Mouse (Mus musculus) monocyte, adult 2 months (primary cell): ENCODE results near the gene Rps29.
A peak's percentile ranks its signal among the peaks of the same experiment; 100 is the strongest.
"Not testable (repeated sequence)": the region's sequence is repeated elsewhere in the genome, so short reads cannot be mapped to it uniquely, and the experiment has no call there.

Experiments used
- DNase-seq, 2 experiments: peaks; one replicate each; pipeline ENCODE4 v3.0.0; 2022; ENCODE audit warnings: low spot score in 2 of 2, low read depth in 1 of 2

The Rps29 gene

DNA sequence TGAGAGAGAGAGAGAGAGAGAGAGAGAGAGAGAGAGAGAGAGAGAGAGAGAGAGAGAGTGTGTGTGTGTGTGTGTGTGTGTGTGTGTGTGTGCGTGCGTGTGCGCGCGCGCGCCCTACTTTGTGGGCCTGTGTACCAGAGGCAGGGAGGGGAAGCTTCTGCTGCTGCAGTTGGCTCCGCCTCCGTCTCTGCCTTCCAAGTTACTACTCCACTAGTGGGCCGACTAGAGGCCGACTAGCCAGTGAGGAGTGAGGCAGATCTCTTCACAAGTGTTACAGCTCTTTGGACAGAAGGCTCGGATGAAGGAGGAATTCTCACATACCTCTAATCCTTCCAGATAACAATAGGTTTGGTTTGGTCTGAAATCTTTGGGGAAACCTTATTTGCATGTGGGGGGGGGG is 20.4 kb upstream of the Rps29 start:
- no peak for DNase-seq

DNA sequence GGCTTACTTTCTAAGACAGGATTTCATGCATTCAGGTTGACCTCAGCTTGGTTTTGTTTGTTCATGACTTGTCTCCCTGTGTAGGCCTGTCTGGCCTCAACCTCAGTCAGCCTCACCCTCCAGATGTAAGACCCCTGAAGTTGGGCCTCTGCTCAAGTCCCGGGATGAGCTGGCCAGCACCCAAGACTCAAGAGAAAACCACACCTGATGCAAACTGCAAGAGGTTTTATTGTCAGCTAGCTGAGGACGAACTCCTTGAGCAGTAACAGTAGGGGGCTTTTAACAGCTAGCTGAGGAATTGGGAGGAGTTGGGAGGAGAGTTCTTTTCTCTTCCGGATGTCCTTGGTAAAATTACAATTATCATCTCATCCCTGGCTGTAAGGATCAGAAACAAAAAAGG is 18.5 kb upstream of the Rps29 start:
- no peak for DNase-seq

DNA sequence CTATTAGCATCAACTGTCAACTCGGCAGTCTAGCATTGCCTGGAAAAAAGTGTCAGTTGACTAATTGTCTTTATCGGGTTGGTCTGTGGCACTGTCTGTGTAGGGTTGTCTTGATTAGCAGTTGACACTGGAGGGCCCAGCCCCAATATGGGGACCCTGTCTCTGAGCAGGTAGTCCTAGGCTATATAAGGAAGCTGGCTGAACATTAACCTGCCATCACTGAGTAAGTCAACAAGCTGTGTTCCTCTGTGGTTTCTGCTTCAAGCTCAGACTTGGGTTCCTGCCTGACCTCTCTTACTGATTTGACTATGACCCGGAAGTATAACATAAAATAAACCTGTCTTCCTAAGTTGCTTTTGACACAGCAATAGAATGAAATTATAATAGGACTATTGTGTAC is 17.0 kb upstream of the Rps29 start:
- no peak for DNase-seq

DNA sequence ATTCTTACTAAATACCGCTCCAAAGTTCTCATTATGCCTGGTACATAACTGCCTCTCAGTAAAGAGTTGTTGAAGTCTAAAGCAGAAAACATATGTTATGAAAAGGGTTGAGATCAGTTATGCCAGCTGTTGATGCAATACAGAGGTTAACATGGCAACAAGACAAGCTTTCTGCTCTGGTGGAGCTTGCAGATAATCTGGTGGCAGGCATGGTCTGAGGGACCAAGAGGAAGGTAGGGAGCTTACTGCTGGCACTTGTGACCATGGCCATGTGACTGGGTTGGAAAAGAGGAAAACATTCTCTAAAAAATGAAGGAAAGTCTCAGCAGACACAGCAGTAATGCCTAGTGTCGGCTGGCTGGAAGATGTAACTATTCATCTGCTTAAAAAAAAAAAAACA is 12.3 kb upstream of the Rps29 start:
- DNase-seq: no peak

DNA sequence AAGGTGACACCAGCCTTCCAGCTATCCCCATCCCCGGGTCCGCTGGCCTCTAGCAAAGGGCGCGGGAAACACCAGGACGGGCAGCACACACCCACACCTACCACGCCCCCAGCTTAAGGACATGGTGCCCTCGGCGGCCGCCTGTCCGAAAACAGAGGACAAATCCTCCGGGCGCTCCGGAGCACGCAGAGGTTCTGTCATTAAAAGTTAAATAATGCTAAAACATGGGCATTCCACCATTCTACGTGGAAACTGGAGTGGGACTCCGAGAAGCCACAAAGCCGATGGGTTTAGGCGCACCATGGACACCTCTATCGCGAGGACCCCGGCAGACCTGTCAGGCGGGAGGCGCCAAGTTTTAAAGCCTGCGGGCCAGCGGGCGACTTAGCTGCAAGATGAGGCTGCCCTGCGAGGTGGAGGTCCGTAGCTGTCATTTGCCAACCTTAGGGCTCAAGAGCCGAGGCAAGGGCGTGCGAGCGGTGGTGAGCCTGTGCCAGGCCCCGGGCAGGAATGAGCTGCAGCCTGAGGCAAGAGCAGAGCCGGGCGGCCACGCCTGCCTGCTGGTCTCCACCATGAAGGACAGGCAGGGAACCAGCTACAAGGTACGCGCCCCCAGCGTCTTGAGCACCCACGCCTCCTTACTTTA is 9.6 kb upstream of the Rps29 start, which contains the start of gene Lrr1:
Gene Lrr1 (plus strand): TSS at position 354 of the 646 bp plus-strand sequence.
- peak; percentile 71 to 86 for DNase-seq

DNA sequence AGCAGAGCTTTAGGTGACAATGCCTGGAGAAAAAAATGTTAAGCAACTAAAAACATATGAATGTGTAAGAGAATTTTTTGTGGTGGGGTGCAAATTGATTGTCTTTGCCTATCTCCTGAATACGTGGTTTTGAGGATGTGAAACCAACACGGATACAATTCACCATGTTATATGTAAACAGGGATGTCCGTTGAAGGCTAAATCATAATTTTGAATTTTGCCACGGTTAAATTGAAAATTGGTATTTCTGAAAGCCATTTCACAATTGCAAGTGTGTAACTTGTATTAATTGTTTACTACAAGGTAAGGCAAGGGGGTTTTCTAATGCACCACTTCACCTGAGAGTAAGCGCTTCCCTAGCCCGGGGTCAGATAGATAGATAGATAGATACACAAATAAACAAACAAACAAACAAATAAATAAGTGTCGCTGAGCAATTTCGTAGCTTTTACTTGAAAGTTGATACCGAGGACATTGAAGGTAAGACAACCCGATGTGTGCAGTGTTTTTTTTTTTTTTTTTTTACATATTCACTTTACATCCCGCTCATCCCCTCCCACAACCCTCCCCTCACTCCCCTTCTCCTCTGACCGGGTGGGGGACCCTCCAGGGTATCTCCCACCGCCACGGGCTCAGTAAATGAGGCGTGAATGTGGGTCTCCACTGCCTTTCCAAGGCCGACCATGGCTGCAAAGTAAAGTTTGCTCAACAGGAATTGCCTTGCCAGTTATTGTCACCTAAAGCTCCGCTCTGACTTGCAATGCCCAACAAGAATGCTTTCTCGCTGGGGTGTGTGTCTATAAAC is 8.9 kb upstream of the Rps29 start:
- DNase-seq: no peak

DNA sequence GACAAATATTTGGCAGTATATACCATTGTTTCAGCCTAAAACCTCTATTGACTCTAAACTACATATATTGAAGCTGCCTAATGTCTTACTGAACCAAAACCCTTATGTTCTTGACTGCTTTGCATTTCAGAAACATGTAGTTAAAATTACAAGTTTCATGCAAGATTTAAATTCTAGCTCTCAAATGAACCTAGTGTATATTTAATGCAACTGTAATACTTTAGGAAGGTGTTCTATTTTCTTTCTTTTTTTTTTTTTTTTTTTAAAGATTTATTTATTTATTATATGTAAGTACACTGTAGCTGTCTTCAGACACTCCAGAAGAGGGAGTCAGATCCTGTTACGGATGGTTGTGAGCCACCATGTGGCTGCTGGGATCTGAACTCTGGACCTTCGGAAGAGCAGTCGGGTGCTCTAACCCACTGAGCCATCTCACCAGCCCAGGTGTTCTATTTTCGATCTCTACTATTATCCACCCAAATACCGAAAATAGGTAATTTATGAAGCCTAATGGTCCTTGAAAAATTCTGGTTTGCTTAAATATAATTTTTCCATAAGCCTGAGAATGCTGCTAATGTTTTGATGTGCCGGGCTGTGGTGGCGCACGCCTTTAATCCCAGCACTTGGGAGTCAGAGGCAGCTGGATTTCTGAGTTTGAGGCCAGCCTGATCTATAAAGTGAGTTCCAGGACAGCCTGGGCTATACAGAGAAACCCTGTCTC is 8.0 kb upstream of the Rps29 start:
- not testable (repeated sequence) for DNase-seq

DNA sequence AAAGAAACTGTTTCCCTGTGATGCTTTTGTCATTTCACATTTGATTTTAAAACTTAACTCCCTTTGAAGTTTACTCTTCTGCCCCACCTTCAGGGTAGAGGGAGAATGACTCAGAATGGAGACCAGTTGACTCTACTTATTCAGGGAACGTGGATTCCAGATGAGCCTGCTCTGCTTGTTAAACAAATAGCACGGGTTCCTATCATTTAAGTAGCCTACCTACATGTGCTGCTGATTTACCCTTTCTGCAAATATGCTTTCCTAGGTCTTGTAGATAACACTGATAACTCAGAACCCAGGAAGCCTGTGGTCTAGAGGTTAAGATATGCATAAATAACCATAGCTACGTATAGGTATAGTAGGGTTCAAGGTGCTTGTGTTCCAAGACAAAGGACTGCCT is 5.9 kb upstream of the Rps29 start:
- no peak for DNase-seq

DNA sequence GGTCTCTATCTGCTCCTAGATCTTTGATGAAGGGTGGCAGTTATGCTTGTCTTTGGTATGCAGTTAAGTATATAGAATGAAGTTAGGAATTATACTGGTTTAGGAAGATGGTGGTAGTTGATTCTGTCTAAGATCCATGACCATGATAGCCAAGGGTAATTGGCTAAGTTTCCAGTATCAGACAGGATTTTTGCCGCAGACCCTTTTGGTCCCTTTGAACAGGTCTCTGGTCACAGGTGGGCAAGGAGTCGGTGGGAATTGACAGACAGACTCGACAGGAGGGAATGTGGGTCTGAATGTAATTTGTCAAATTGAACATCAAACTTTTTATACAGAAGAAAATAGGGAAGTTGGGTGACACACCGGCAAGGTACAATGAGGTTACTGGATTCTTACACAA is 4.6 kb upstream of the Rps29 start:
- not testable (repeated sequence) for DNase-seq

DNA sequence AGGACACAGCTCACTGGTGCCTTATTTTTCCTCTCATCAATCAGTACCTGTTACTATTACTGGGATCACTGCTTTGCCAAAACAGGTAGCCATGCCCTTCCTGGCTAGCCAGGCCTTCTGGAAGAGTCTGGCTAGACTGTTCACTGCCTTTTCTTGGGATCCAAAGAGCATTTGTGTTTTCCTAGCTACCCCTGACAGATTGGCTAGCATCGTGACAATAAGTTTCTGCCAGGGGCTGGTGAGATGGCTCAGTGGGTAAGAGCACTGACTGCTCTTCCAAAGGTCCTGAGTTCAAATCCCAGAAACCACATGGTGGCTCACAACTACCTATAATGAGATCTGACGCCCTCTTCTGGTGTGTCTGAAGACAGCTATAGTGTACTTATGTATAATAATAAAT is 1.7 kb upstream of the Rps29 start:
- DNase-seq: not testable (repeated sequence)

DNA sequence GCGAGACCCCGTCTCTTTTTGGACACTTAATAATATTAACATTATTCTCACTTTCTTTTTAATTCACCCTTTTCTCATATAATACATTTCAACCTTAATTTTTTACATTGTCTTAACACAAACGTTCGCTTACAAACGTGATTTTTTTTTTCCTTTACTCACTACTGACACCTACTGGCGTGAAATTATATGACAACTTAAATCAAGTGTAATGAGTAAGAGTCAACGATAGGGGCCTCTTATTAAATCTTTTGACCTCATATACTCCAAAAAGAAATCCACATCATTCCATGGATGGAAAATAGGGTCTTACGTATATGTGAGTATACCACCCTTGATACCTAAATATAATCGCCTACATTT is 573 bp upstream of the Rps29 start:
- DNase-seq: no peak

DNA sequence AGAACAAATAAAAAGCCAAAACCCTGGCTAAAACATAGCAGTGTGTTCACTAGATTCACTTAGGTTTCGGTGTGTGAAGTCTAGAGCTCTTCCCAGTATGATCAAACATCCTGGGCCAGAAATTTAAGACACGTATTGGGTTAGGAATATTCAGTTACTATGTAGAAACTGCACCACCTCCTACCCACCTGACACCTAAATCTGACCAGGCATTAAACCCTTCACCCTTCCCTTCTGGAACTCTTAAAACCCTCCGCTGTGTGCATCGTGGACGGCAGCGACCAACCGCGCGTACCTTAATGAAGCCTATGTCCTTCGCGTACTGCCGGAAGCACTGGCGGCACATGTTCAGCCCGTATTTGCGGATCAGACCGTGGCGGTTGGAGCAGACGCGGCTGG is 621 bp downstream of the Rps29 start:
- no peak for DNase-seq

DNA sequence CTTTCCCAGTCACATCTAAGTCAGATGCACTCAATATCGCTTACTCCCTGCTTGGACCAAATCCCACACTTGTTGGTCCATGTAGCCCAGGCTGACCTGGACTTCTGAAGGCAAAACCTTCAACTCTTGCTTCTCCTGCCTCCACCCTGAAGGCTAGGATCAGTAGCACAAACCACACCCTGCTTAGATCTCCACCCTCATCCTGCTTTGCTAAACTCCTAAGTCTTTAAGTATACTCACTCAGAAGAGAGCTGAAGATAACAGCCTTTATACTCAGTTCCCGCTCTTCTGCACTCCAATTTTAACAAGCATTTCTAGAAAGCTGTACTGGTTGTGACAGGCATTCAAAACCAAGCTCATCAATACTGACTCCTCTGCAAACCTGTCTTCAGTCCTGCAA is 1.9 kb downstream of the Rps29 start:
- no peak for DNase-seq

DNA sequence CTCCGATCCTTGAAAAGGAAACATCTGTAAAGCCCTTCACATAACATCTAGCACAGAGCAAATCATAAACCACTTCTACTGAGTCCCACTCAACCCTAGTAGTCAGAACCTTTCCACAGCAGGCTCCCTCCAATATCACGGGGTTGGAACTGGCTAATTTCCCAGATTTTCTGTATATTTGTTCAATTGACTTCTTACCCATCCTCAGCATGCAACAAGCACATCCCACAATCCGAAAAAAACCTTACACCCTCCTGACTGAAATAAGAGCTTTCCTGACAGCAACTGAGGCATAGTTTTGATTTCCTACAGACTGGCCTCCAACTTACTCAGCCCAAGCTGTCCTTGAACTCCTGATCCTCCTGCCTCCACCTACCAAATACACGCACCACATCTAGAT is 2.5 kb downstream of the Rps29 start:
- no peak for DNase-seq

DNA sequence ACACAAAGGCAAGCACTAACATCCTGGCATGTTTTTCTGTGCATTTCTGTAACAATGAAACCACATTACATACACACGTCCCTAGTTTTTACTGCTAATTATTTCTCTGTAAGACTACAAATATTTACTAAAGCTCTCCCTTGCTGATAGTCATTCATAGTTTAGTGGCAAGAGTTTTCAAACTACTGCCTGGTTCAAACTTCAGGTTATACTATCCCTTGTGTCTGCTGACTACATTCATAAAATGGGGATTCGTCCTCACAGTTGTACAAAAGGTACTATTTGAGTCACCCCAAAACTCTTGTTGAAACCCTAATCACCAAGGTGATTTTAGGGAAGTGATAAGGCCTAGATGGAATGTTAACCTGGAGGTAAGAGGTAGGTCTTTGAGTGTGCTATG is 3.1 kb downstream of the Rps29 start:
- DNase-seq: no peak

DNA sequence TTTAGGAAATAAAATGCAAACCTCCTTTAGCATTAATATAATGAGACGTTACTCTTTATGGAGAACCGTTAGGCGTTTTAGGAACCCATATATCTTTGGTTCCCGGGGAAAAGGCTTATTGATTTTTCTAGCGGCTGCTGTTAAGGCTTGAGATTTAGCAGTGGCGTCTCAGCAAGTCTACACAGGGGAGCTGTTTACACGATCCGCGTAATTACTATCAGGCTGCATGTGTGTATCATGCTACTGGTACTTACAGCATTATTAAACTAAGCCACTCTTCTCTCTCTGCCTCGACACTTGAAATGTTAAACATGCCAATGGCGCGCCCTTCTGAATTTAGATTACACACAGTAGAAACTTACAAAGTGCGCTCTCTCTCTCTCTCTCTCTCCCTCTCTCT is 8.9 kb downstream of the Rps29 start:
- DNase-seq: no peak

DNA sequence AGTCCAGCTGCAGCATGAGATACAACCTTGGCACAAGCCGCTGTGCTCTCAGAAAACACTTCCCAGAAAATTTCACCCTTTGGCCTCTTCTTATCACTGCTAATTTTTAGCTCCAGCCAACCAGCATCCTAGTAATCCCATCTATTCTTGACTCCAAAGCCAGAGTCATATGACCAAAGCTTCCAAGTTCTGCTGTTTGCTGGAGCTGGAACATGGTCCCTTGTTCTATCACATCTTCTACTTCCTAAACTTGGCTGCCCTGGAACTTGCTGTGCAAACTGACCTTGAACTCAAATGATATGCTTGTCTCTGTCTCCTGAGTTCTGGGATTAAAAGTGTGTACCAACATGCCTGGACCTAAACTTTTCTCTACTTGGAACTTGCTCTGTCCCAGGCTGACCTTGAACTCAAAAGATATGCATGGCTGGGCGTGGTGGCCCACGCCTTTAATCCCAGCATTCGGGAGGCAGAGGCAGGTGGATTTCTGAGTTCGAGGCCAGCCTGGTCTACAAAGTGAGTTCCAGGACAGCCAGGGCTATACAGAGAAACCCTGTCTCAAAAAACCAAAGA is 11.7 kb downstream of the Rps29 start:
- no peak for DNase-seq

DNA sequence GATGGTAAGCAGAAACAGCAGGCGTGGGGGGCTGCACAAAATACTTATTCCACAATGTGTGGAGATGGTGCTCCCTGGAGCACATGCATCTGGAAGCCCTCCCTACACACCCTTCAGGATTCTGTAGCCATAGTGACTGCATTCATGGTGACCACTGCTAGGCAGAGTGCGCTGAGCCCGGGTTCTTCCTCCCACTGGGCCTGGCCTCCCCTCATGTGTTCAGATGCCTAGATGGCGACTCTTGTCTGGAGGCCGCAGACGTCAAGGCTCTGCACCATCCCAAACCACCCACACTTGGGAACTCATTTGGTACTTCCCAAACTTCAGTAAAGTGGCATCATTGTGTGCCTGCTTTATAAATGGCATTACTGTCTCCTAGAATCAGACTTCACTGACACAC is 15.5 kb downstream of the Rps29 start:
- no peak for DNase-seq

DNA sequence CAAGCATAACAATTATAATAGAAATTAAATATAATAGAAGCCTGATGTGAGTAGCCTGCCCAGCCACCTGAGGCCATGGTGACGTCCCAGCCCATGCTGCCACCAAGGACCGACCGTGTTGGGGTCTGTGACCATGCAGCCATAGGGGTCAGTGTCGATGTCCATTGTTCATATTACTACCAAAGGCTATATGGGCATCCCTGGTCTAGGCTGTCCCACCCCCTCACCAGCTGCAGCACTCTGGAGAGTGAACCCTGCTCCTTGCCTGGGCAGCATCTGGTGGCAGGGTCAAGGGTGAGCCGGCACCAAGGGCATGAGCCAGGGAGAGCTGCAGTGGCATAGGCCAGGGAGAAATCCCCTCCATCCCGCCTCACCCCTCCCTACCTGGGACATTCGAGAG is 19.1 kb downstream of the Rps29 start:
- no peak for DNase-seq

DNA sequence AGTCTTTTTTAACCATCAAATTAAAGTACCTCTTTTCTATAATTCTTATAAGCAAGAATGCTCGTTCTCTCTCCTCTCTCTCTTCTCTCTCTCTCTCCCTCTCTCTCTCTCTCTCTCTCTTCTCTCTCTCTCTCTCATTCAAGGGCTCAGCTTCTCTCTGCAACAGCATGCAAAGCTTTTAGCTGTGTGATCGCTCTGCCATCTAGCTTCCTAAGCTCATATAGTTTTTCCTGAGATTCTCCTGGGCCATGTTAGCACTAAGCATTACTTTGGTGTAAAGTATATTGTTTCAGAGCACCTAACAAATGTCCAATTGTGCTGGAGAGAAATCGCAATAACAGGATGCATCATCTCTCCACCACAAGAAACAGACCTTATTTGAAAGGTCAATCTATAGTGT is 19.8 kb downstream of the Rps29 start:
- DNase-seq: no peak

DNA sequence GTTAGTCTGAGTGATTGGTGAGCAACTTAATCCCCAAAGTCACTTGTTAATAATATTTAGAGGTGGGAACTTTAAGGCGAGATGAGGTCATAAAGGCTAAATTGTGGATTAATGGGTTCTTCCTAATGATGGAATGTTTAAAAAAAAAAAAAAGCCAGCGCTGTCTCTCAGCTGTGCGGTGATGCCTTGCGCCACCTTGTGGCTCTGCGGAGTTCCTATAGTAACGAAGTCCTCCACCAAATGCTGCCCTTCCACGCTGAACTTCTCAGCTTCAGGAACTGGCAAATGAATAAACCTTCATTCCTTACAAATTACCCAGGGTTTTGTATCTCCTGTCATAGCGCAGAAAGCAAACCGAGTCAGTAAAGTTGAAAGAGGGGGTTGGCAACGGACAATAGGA is 27.0 kb downstream of the Rps29 start:
- no peak for DNase-seq

DNA sequence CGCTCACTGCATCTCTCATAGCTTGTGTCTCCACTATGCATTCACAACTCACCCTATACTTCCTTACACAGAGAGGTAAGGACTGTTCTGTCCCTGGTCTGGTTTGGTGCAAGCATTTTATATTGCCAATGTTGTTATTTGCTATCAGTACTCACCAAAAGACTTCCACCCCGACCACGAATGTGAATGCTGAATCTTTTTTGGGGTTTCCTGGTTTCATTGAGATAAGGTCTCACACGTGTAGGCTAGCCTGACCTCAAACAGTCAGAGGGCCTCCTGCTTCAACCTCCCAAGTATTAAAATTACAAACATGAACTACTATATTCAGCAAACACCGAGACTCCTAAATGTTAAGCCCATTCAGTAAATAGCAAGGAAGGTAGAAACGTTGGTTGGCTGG is 27.7 kb downstream of the Rps29 start:
- no peak for DNase-seq
